Mouse (Mus musculus) left cerebral cortex, adult 8-10 months (tissue): ENCODE data around the gene B3gat3. TPM values are rescaled to one million over a fixed set of nuclear protein-coding genes. Genes with fewer than 3 reads are reported as not detected.

Experiments used
- microRNA-seq, 2 experiments: library from miRNA; unstranded; fragments of <30 nt; microRNA quantifications; one replicate each; pipeline ENCODE4 v1.2.0; 2022
- total RNA-seq, 4 experiments: library from RNA; stranded (reverse); gene quantifications; 2 replicates each; pipeline ENCODE4 v1.2.4; 2022

The B3gat3 gene
- total RNA-seq, 4 experiments from 2014 or later = 155 to 175 (median 172) TPM

Small RNAs within 50 kb of the gene (microRNA-seq; reads per million reads assigned to microRNA genes)
- 0 to 0.66 reads per million in 2 experiments for gene Mir5136

Other genes starting within 250 kb of the B3gat3 start
- gene Slc3a2, start 197.0 kb upstream of the B3gat3 start, total RNA-seq = 100 to 1,000 TPM; 147 to 155 (median 150) TPM
- gene Wdr74, start 184.5 kb upstream of the B3gat3 start, total RNA-seq = 10 to 100 TPM; 43.0 to 47.5 (median 45.1) TPM
- gene 1700092M07Rik, start 179.7 kb upstream of the B3gat3 start, total RNA-seq = 1 to 10 TPM in 2 of 4 experiments, not detected in 2; 1.4 to 2.0 TPM
- gene Stx5a, start 179.0 kb upstream of the B3gat3 start, total RNA-seq = 10 to 100 TPM; 59.6 to 66.4 (median 65.6) TPM
- gene Nxf1, start 163.3 kb upstream of the B3gat3 start, total RNA-seq = 10 to 100 TPM; 77.1 to 88.0 (median 80.2) TPM
- 10 to 100 TPM; 58.9 to 78.6 (median 67.2) TPM for gene Tmem223, start 149.4 kb upstream of the B3gat3 start, total RNA-seq
- 10 to 100 TPM; 11.3 to 14.6 (median 12.4) TPM for gene Tmem179b, start 145.9 kb upstream of the B3gat3 start, total RNA-seq
- gene Taf6l, start 134.0 kb upstream of the B3gat3 start, total RNA-seq = 10 to 100 TPM; 13.7 to 18.1 (median 15.9) TPM
- 100 to 1,000 TPM; 107 to 116 (median 109) TPM for gene Polr2g, start 121.8 kb upstream of the B3gat3 start, total RNA-seq
- 1 to 10 TPM; 4.9 to 7.3 (median 5.8) TPM for gene Zbtb3, start 117.8 kb upstream of the B3gat3 start, total RNA-seq
- gene Ttc9c, start 101.0 kb upstream of the B3gat3 start, total RNA-seq = 10 to 100 TPM; 38.5 to 40.8 (median 39.2) TPM
- 100 to 1,000 TPM; 113 to 120 (median 118) TPM for gene Hnrnpul2, start 100.4 kb upstream of the B3gat3 start, total RNA-seq
- gene AC129217.1, start 90.6 kb upstream of the B3gat3 start, total RNA-seq = not detected
- 100 to 1,000 TPM; 100 to 111 (median 105) TPM for gene Bscl2, start 82.9 kb upstream of the B3gat3 start, total RNA-seq
- gene Gng3, start 81.2 kb upstream of the B3gat3 start, total RNA-seq = 100 to 1,000 TPM; 153 to 200 (median 171) TPM
- gene Lrrn4cl, start 69.6 kb upstream of the B3gat3 start, total RNA-seq = 1 to 10 TPM in 2 of 4 experiments, under 1 TPM in 2; 0.68 to 1.5 (median 0.96) TPM
- gene Ubxn1, start 48.9 kb upstream of the B3gat3 start, total RNA-seq = 100 to 1,000 TPM; 110 to 127 (median 113) TPM
- 10 to 100 TPM; 30.4 to 37.2 (median 33.3) TPM for gene Uqcc3, start 39.5 kb upstream of the B3gat3 start, total RNA-seq
- 1 to 10 TPM; 4.7 to 9.0 (median 6.3) TPM for gene Lbhd1, start 36.6 kb upstream of the B3gat3 start, total RNA-seq
- not detected for gene Gm49403, start 36.4 kb upstream of the B3gat3 start, total RNA-seq
- 10 to 100 TPM; 20.8 to 25.2 (median 21.8) TPM for gene 1810009A15Rik, start 31.5 kb upstream of the B3gat3 start, total RNA-seq
- 1 to 10 TPM; 1.4 to 5.6 (median 2.6) TPM for gene Gm49416, start 31.4 kb upstream of the B3gat3 start, total RNA-seq
- 10 to 100 TPM; 21.7 to 24.9 (median 22.1) TPM for gene Ints5, start 27.4 kb upstream of the B3gat3 start, total RNA-seq
- 100 to 1,000 TPM in 3 of 4 experiments, 10 to 100 TPM in 1; 100.0 to 104 (median 103) TPM for gene Ganab, start 22.3 kb upstream of the B3gat3 start, total RNA-seq
- 10 to 100 TPM in 1 of 4 experiments, 1 to 10 TPM in 3; 7.9 to 10.1 (median 8.9) TPM for gene Rom1, start 9.0 kb downstream of the B3gat3 start, total RNA-seq
- 10 to 100 TPM; 12.6 to 15.3 (median 13.8) TPM for gene Eml3, start 9.2 kb downstream of the B3gat3 start, total RNA-seq
- 10 to 100 TPM; 46.8 to 53.8 (median 50.4) TPM for gene Mta2, start 21.5 kb downstream of the B3gat3 start, total RNA-seq
- gene Tut1, start 33.5 kb downstream of the B3gat3 start, total RNA-seq = 10 to 100 TPM; 20.5 to 26.0 (median 22.1) TPM
- 100 to 1,000 TPM; 224 to 271 (median 243) TPM for gene Eef1g, start 46.7 kb downstream of the B3gat3 start, total RNA-seq
- 10 to 100 TPM; 24.9 to 29.0 (median 27.5) TPM for gene Ahnak, start 68.9 kb downstream of the B3gat3 start, total RNA-seq
- not detected for gene Scgb1a1, start 167.6 kb downstream of the B3gat3 start, total RNA-seq
- gene Asrgl1, start 215.3 kb downstream of the B3gat3 start, total RNA-seq = 100 to 1,000 TPM; 131 to 150 (median 138) TPM